ENCODE assay signal across 19 mouse cellular contexts in the genomic region with DNA sequence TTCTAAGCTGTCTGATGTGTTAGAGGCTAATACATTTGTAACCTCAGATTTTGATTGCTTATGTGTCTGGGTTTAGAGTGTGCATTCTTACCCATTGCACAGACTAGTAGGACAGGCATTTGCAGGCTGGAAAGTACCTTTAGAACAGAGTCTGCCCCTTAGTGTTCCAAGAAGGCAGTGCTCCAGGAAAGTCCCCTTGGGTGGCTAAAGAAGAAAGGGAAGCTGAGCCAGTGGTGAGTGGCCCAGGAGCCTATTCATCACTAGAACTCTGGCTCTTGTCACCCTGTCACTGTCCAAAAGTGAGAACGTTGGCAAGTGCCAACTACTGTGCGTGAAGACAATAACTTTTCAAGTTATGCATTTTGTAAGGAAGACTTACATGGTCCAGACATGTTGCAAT. TPM values are rescaled to one million over a fixed set of nuclear protein-coding genes. Genes with fewer than 3 reads are reported as not detected.
A peak's percentile ranks its signal among the peaks of the same experiment; 100 is the strongest.
DNase-seq lines count a peak whose midpoint lies in the region; ATAC-seq and TF ChIP-seq lines count a peak whose summit lies in the region.
"Had no signal": no experiment of that assay in that cellular context is flagged by ENCODE, and none has a peak within 500 bp of the region (broad histone marks: within the 10 kb centered on the region; RNA-seq: fewer than 3 reads in every experiment).

No protein-coding gene starts in this region.

- TF ChIP-seq CTCF in lung, adult 2 months (IDR thresholded peaks at IDR 0.05; ENCODE audit: insufficient read depth, low read length): no peak

- no peaks in the 10 kb centered on the region for H3K36me3 ChIP-seq in splenic B cell, adult 2 months (ENCODE audit: control insufficient read depth, insufficient read depth, low read length, poor library complexity, severe bottlenecking)
- H3K36me3 ChIP-seq: embryonic facial prominence, embryonic 15.5 days; forebrain, embryonic 12.5 days; heart, embryonic 10.5 days; hindbrain, embryonic 12.5 days; midbrain, embryonic 12.5 days; neural tube, embryonic 13.5 days had no signal

- no peak overlapping the region for H3K4me3 ChIP-seq in lung, adult 2 months (replicated peaks; ENCODE audit: extremely low read depth, low read depth, low read length)
- H3K4me3 ChIP-seq: embryonic facial prominence, embryonic 15.5 days; forebrain, embryonic 12.5 days; heart, embryonic 10.5 days; hindbrain, embryonic 12.5 days; midbrain, embryonic 12.5 days; neural tube, embryonic 13.5 days had no signal

- peak; percentile 25 for DNase-seq in adrenal gland, adult 2 months
- no peak for DNase-seq in adrenal gland, postnatal 4 days (ENCODE audit: low spot score in 2 of 2)
- peak; percentile 6 for DNase-seq in lung, postnatal 10 days
- no peak for DNase-seq in lung, postnatal 36 days
- DNase-seq in splenic B cell, adult 2 months (ENCODE audit: low read depth, low spot score): peak; percentile 59
- DNase-seq in lung, adult 2 months: no peak
- DNase-seq in spleen, postnatal 4 days (ENCODE audit: low spot score in 2 of 2): no peak
- DNase-seq: cerebellum, adult 11 months; kidney, postnatal 4 days; right cerebral cortex, adult 18-20 months had no signal

- WGBS in lung, adult 2 months: 25% methylated on average over 2 of the region's 2 CpGs

- ATAC-seq in inflammation-experienced regulatory T-cells, adult 6 months: peak; percentile 36

- TF ChIP-seq POLR2A in lung, adult 2 months (IDR thresholded peaks at IDR 0.05; ENCODE audit: borderline replicate concordance, extremely low read depth, low read depth, low read length): no peak

- no peaks in the 10 kb centered on the region for H3K27me3 ChIP-seq in splenic B cell, adult 2 months (ENCODE audit: control insufficient read depth, insufficient read depth, low read length, poor library complexity, severe bottlenecking)
- H3K27me3 ChIP-seq: embryonic facial prominence, embryonic 15.5 days; forebrain, embryonic 12.5 days; hindbrain, embryonic 12.5 days; midbrain, embryonic 12.5 days; neural tube, embryonic 13.5 days had no signal

- peaks cover 5% of the 10 kb centered on the region for H3K4me1 ChIP-seq in lung, adult 2 months (ENCODE audit: control insufficient read depth, insufficient read depth, low read length)
- H3K4me1 ChIP-seq: forebrain, embryonic 12.5 days; hindbrain, embryonic 12.5 days; midbrain, embryonic 12.5 days; neural tube, embryonic 13.5 days had no signal

RNA-seq across cellular contexts. Expression of a gene that starts 7.2 kb away (rescaled TPM):
- total RNA-seq in adrenal gland, adult 2 months (2021): not detected
- polyA plus RNA-seq in adrenal gland, adult 2 months (2012; rRNA removed): not detected in 2 replicates
- not detected for total RNA-seq in adrenal gland, postnatal 4 days (2021)
- 10 to 100 TPM; 20.5 to 29.0 (median 20.5) TPM for polyA plus RNA-seq in inflammation-experienced regulatory T-cells, adult 6 months (2017; shearing (Covaris generic))
- 0.29 and 0.37 TPM in 2 replicates for polyA plus RNA-seq in lung, adult 2 months (2012; rRNA removed)
- polyA plus RNA-seq: embryonic facial prominence, embryonic 15.5 days; heart, embryonic 10.5 days; hindbrain, embryonic 12.5 days; limb, embryonic 11.5 days; lung, embryonic 14.5 days; midbrain, embryonic 12.5 days; neural tube, embryonic 13.5 days had no signal

RNA-seq across cellular contexts. Expression of a gene that starts 50.6 kb away (rescaled TPM):
- total RNA-seq in adrenal gland, adult 2 months (2021): 10 to 100 TPM in 1 of 2 experiments, 1 to 10 TPM in 1; 5.0 to 10.7 TPM
- 1.8 and 2.0 TPM in 2 replicates for polyA plus RNA-seq in adrenal gland, adult 2 months (2012; rRNA removed)
- total RNA-seq in adrenal gland, postnatal 4 days (2021): 1 to 10 TPM; 1.4 to 1.9 TPM
- 10 to 100 TPM; 34.8 to 58.6 (median 47.4) TPM for polyA plus RNA-seq in inflammation-experienced regulatory T-cells, adult 6 months (2017; shearing (Covaris generic))
- 5.4 and 9.0 TPM in 2 replicates for polyA plus RNA-seq in lung, adult 2 months (2012; rRNA removed)
- polyA plus RNA-seq: limb, embryonic 11.5 days had no signal

RNA-seq across cellular contexts. Expression of a gene that starts 50.7 kb away (rescaled TPM):
- 10 to 100 TPM; 49.7 to 56.9 TPM for total RNA-seq in adrenal gland, adult 2 months (2021)
- 71.8 and 74.8 TPM in 2 replicates for polyA plus RNA-seq in adrenal gland, adult 2 months (2012; rRNA removed)
- 10 to 100 TPM; 73.2 to 74.8 TPM for total RNA-seq in adrenal gland, postnatal 4 days (2021)
- 100 to 1,000 TPM; 172 to 278 (median 216) TPM for polyA plus RNA-seq in inflammation-experienced regulatory T-cells, adult 6 months (2017; shearing (Covaris generic))
- polyA plus RNA-seq in lung, adult 2 months (2012; rRNA removed): 56.1 and 57.2 TPM in 2 replicates

Comparison
In these comparisons a context has a peak if more than half of its experiments do, and no peak if none do; other contexts are left out.
1. DNase-seq: peak in adrenal gland, adult 2 months (single experiment), lung, postnatal 10 days (single experiment) and splenic B cell, adult 2 months (single experiment); none in adrenal gland, postnatal 4 days (0 of 2), lung, postnatal 36 days (single experiment), lung, adult 2 months (single experiment) and spleen, postnatal 4 days (0 of 2).
2. RNA of a gene that starts 7.2 kb away (polyA plus RNA-seq): 20.5 to 29.0 TPM in inflammation-experienced regulatory T-cells, adult 6 months; 0.29 to 0.37 TPM in lung, adult 2 months and not detected in adrenal gland, adult 2 months; every median in the first group is over 10 times any median in the second.